Mouse (Mus musculus) C2C12 (cell line): Measurements from ENCODE around the gene Rasgrp3.

Experiments used
- CEBPB ChIP-seq: IDR thresholded peaks from one replicate; pipeline ENCODE4 v1.6.1; 2011; ENCODE audit warnings: low read depth, mild to moderate bottlenecking, control low read depth, moderate library complexity
- CTCF ChIP-seq: IDR thresholded peaks from one replicate; pipeline ENCODE4 v1.5.1; 2011; ENCODE audit not compliant: control insufficient read depth, insufficient read depth, insufficient read length
- FOSL1 ChIP-seq: IDR thresholded peaks from one replicate; pipeline ENCODE4 v1.8.0; 2011; ENCODE audit warnings: mild to moderate bottlenecking, low read length; ENCODE audit not compliant: poor library complexity, insufficient read depth, severe bottlenecking
- MAX ChIP-seq: IDR thresholded peaks from one replicate; pipeline ENCODE4 v1.6.1; 2011; ENCODE audit warnings: mild to moderate bottlenecking, control low read depth
- MYOD1 ChIP-seq: IDR thresholded peaks from one replicate; pipeline ENCODE4 v1.6.1; 2011; ENCODE audit warnings: low read depth; ENCODE audit not compliant: control insufficient read depth, insufficient read length
- MYOG ChIP-seq: IDR thresholded peaks from one replicate; pipeline ENCODE4 v1.6.1; 2011; ENCODE audit not compliant: control insufficient read depth, insufficient read length; ENCODE audit errors: extremely low read depth
- USF1 ChIP-seq: IDR thresholded peaks from one replicate; pipeline ENCODE4 v1.6.1; 2011; ENCODE audit warnings: low read depth, mild to moderate bottlenecking, control low read depth, moderate library complexity

GRCm38 (mm10) chr17:75436819-75437218 is 1.1 kb downstream of the Rasgrp3 start:
- no peak for TF ChIP-seq CTCF
- TF ChIP-seq MAX, result no peak
- TF ChIP-seq USF1, result no peak
- TF ChIP-seq MYOD1, result no peak
- no peak for TF ChIP-seq CEBPB
- no peak for TF ChIP-seq MYOG
- TF ChIP-seq FOSL1, result no peak
